Comparison of ENCODE assay signal across 10 mouse cellular contexts in genomic region chr2:155271957-155272356, GRCm38 (mm10). TPM values are rescaled to one million over a fixed set of nuclear protein-coding genes. Genes with fewer than 3 reads are reported as not detected.
DNase-seq lines count a peak whose midpoint lies in the region; ATAC-seq and TF ChIP-seq lines count a peak whose summit lies in the region.
"Had no signal": no experiment of that assay in that cellular context is flagged by ENCODE, and none has a peak within 500 bp of the region (broad histone marks: within the 10 kb centered on the region; RNA-seq: fewer than 3 reads in every experiment).

No protein-coding gene starts in this region.

- H3K4me3 ChIP-seq in liver, embryonic 11.5 days (ENCODE audit: low read depth, low read length) = no peak overlapping the region
- H3K4me3 ChIP-seq in E14TG2a.4 (replicated peaks; ENCODE audit: low read length) = no peak overlapping the region
- H3K4me3 ChIP-seq: midbrain, embryonic 15.5 days had no signal

- DNase-seq in liver (peak; percentile 16), ZHBTc4 (ENCODE audit: low read depth, low spot score) (peak; percentile 74)
- DNase-seq in liver, embryonic 11.5 days (ENCODE audit: low spot score) = no peak
- peak; percentile 25 for DNase-seq in naive thymus-derived CD4-positive, alpha-beta T cell, adult 2 months (ENCODE audit: low read depth)
- no peak for DNase-seq in c-Kit-positive CD71-positive TER-119-positive erythroid progenitor cells, embryonic 14.5 days (ENCODE audit: low spot score)
- DNase-seq in heart, adult 9 months (ENCODE audit: low spot score in 2 of 2) = no peak
- DNase-seq: adrenal gland, postnatal 36 days; spleen, adult 18-20 months had no signal

- no peak for ATAC-seq in liver, embryonic 11.5 days (replicated peaks; ENCODE audit: low FRiP score)
- ATAC-seq: midbrain, embryonic 15.5 days had no signal

- H3K9me3 ChIP-seq in liver, embryonic 11.5 days (ENCODE audit: control insufficient read depth, low read length) = no peaks in the 10 kb centered on the region
- no peaks in the 10 kb centered on the region for H3K9me3 ChIP-seq in E14TG2a.4 (ENCODE audit: low read length)
- H3K9me3 ChIP-seq: midbrain, embryonic 15.5 days had no signal

- no peaks in the 10 kb centered on the region for H3K36me3 ChIP-seq in liver, embryonic 11.5 days (ENCODE audit: control insufficient read depth, insufficient read depth, low read length)
- H3K36me3 ChIP-seq in E14TG2a.4 (ENCODE audit: insufficient read depth, low read length) = no peaks in the 10 kb centered on the region
- H3K36me3 ChIP-seq: midbrain, embryonic 15.5 days had no signal

- H3K9ac ChIP-seq in liver, embryonic 11.5 days (ENCODE audit: low read depth, low read length) = no peak overlapping the region
- H3K9ac ChIP-seq: midbrain, embryonic 15.5 days had no signal

- H3K27me3 ChIP-seq in liver, embryonic 11.5 days (replicated peaks; ENCODE audit: control insufficient read depth, insufficient read depth, low read length) = no peaks in the 10 kb centered on the region
- no peaks in the 10 kb centered on the region for H3K27me3 ChIP-seq in E14TG2a.4 (ENCODE audit: insufficient read depth, low read length)
- H3K27me3 ChIP-seq: midbrain, embryonic 15.5 days had no signal

- no peak overlapping the region for H3K27ac ChIP-seq in liver, embryonic 11.5 days (ENCODE audit: low read depth, low read length)
- H3K27ac ChIP-seq: midbrain, embryonic 15.5 days had no signal

- no peak overlapping the region for H3K4me2 ChIP-seq in liver, embryonic 11.5 days
- H3K4me2 ChIP-seq: midbrain, embryonic 15.5 days had no signal

- WGBS in liver, embryonic 11.5 days = 83% methylated on average over 6 of the region's 6 CpGs

- TF ChIP-seq CTCF in E14TG2a.4 (conservative IDR thresholded peaks at IDR 0.05; ENCODE audit: low read length) = peak; percentile 29

- peaks cover under 1% of the 10 kb centered on the region for H3K4me1 ChIP-seq in liver, embryonic 11.5 days (replicated peaks; ENCODE audit: control insufficient read depth, insufficient read depth, low read length)
- H3K4me1 ChIP-seq in E14TG2a.4 (replicated peaks; ENCODE audit: low read depth, low read length) = peaks cover 9% of the 10 kb centered on the region

RNA-seq across cellular contexts. Expression of gene Map1lc3a, which starts 4.1 kb away (rescaled TPM):
- polyA plus RNA-seq in liver, embryonic 11.5 days (2014; fragmentation: Nextera tagmentation; extraction: Ambion mirVana) = 43.5 and 45.6 TPM in 2 replicates

RNA-seq across cellular contexts. Expression of gene Dynlrb1, which starts 35.6 kb away (rescaled TPM):
- 272 and 289 TPM in 2 replicates for polyA plus RNA-seq in liver, embryonic 11.5 days (2014; fragmentation: Nextera tagmentation; extraction: Ambion mirVana)

Comparison
In these comparisons a context has a peak if more than half of its experiments do, and no peak if none do; other contexts are left out.
1. DNase-seq: peak in liver (single experiment), ZHBTc4 (single experiment) and naive thymus-derived CD4-positive, alpha-beta T cell, adult 2 months (single experiment); none in liver, embryonic 11.5 days (single experiment), c-Kit-positive CD71-positive TER-119-positive erythroid progenitor cells, embryonic 14.5 days (single experiment) and heart, adult 9 months (0 of 2).